Mouse (Mus musculus) heart, postnatal 36 days (tissue): ENCODE data around the gene Sesn3. TPM values are rescaled to one million over a fixed set of nuclear protein-coding genes. Genes with fewer than 3 reads are reported as not detected.
"Not testable (repeated sequence)": the region's sequence is repeated elsewhere in the genome, so short reads cannot be mapped to it uniquely, and the experiment has no call there.

Experiments used
- DNase-seq, 2 experiments: peaks; one replicate each; pipeline ENCODE4 v3.0.0; 2021 to 2022
- intact Hi-C: fragments of 180-260 bp; cut with DNase I; formaldehyde crosslinking; loops from one replicate; pipeline ENCODE4 v1.15.1; 2025
- total RNA-seq, 2 experiments: library from RNA; stranded (reverse); gene quantifications; 2 replicates each; pipeline ENCODE4 v1.2.3; 2021

The Sesn3 gene
- 10 to 100 TPM; 23.3 to 25.0 TPM for total RNA-seq

GRCm38 (mm10) chr9:14274986-14275720, at the start of gene Sesn3:
Gene Sesn3 (plus strand): TSS chr9:14275067.
- intact Hi-C loops: loop anchor here (5.0 kb wide), 3 partner anchors 107 to 378 kb away; partner anchors contain the start of gene Endod1
- DNase-seq: peak; percentile 69 to 73

- intact Hi-C loops, DNase-seq: not testable (repeated sequence)
Measured at GRCm38 (mm10) chr9:14227086-14227485, 47.8 kb upstream of the Sesn3 start.

- no peak for DNase-seq
- intact Hi-C loops: no loop called here
Measured at GRCm38 (mm10) chr9:14233702-14234373, 41.0 kb upstream of the Sesn3 start.

- DNase-seq: no peak
- intact Hi-C loops: no loop called here
Measured at GRCm38 (mm10) chr9:14235286-14235685, 39.6 kb upstream of the Sesn3 start.

GRCm38 (mm10) chr9:14241003-14241402, 33.9 kb upstream of the Sesn3 start:
- intact Hi-C loops, DNase-seq: not testable (repeated sequence)

- DNase-seq: no peak
- intact Hi-C loops: no loop called here
Measured at GRCm38 (mm10) chr9:14242308-14242707, 32.6 kb upstream of the Sesn3 start.

- intact Hi-C loops: no loop called here
- no peak for DNase-seq
Measured at GRCm38 (mm10) chr9:14244528-14244927, 30.3 kb upstream of the Sesn3 start.

- intact Hi-C loops: no loop called here
- DNase-seq: no peak
Measured at GRCm38 (mm10) chr9:14245013-14245586, 29.8 kb upstream of the Sesn3 start.

- intact Hi-C loops: no loop called here
- no peak for DNase-seq
Measured at GRCm38 (mm10) chr9:14246016-14246799, 28.7 kb upstream of the Sesn3 start.

GRCm38 (mm10) chr9:14247480-14248208, 27.2 kb upstream of the Sesn3 start:
- no peak for DNase-seq
- intact Hi-C loops: no loop called here

- intact Hi-C loops: no loop called here
- DNase-seq: no peak
Measured at GRCm38 (mm10) chr9:14248209-14248596, 26.7 kb upstream of the Sesn3 start.

- no peak for DNase-seq
- intact Hi-C loops: no loop called here
Measured at GRCm38 (mm10) chr9:14261150-14261549, 13.7 kb upstream of the Sesn3 start.

GRCm38 (mm10) chr9:14262568-14262972, 12.3 kb upstream of the Sesn3 start:
- intact Hi-C loops: no loop called here
- no peak for DNase-seq

GRCm38 (mm10) chr9:14266470-14266869, 8.4 kb upstream of the Sesn3 start:
- intact Hi-C loops: no loop called here

GRCm38 (mm10) chr9:14268578-14268977, 6.3 kb upstream of the Sesn3 start:
- intact Hi-C loops: no loop called here
- no peak for DNase-seq

More at GRCm38 (mm10) chr9:14266470-14266869, 8.4 kb upstream of the Sesn3 start:
- DNase-seq: no peak

- no peak for DNase-seq
- intact Hi-C loops: no loop called here
Measured at GRCm38 (mm10) chr9:14272921-14273320, 1.9 kb upstream of the Sesn3 start.

GRCm38 (mm10) chr9:14274586-14274985, 281 bp upstream of the Sesn3 start:
- intact Hi-C loops: no loop called here
- DNase-seq: no peak

GRCm38 (mm10) chr9:14275792-14276480, 1.1 kb downstream of the Sesn3 start:
- intact Hi-C loops: loop anchor here (5.0 kb wide), 3 partner anchors 106 to 379 kb away; partner anchors contain the start of gene Endod1
- peak; percentile 96 for DNase-seq
